Mouse (Mus musculus) forebrain, embryonic 11.5 days (tissue): ENCODE results near the gene Gm49359. TPM values are rescaled to one million over a fixed set of nuclear protein-coding genes. Genes with fewer than 3 reads are reported as not detected.
"Not testable (repeated sequence)": the region's sequence is repeated elsewhere in the genome, so short reads cannot be mapped to it uniquely, and the experiment has no call there.

Source experiments
- ATAC-seq: fragments of 200-750 bp; cut with Nextera tagmentation; replicated peaks from 2 replicates; pipeline ENCODE4 v1.8.0; 2017; ENCODE audit warnings: moderate TSS enrichment; ENCODE audit not compliant: low FRiP score
- DNase-seq: peaks from one replicate; pipeline ENCODE4 v3.0.0-alpha.2; 2017; ENCODE audit warnings: low spot score
- H3K27ac ChIP-seq: fragments of 300-500 bp; sonication (generic); 2 replicates; pipeline ENCODE4 v1.5.1; 2014; ENCODE audit warnings: low read depth, low read length
- H3K27me3 ChIP-seq: fragments of 300-500 bp; sonication (generic); 2 replicates; pipeline ENCODE4 v1.6.1; 2014; ENCODE audit warnings: mild to moderate bottlenecking, low read length, mixed read lengths; ENCODE audit not compliant: control insufficient read depth, insufficient read depth
- H3K36me3 ChIP-seq: fragments of 300-500 bp; sonication (generic); 2 replicates; pipeline ENCODE4 v1.6.1; 2014; ENCODE audit warnings: mild to moderate bottlenecking, low read length, moderate library complexity, mixed read lengths; ENCODE audit not compliant: control insufficient read depth, insufficient read depth
- H3K4me1 ChIP-seq: fragments of 300-500 bp; sonication (generic); replicated peaks from 2 replicates; pipeline ENCODE4 v1.6.1; 2014; ENCODE audit warnings: low read length, mixed read lengths; ENCODE audit not compliant: control insufficient read depth, insufficient read depth
- H3K4me2 ChIP-seq: fragments of 300-500 bp; sonication (generic); 2 replicates; pipeline ENCODE4 v1.6.1; 2014; ENCODE audit warnings: low read depth, mild to moderate bottlenecking, low read length, moderate library complexity, mixed read lengths; ENCODE audit not compliant: severe bottlenecking
- H3K4me3 ChIP-seq: fragments of 300-500 bp; sonication (generic); 2 replicates; pipeline ENCODE4 v1.5.1; 2014; ENCODE audit warnings: low read depth, low read length
- H3K9ac ChIP-seq: fragments of 300-500 bp; sonication (generic); 2 replicates; pipeline ENCODE4 v1.6.1; 2014; ENCODE audit warnings: low read length
- H3K9me3 ChIP-seq: fragments of 300-500 bp; sonication (generic); 2 replicates; pipeline ENCODE4 v1.6.1; 2016; ENCODE audit warnings: low read length, mixed read lengths; ENCODE audit not compliant: control insufficient read depth
- WGBS: fragments of 180-500 bp; shearing (Covaris S2); extraction: QIAGEN DNeasy Blood & Tissue Kit; methylation state at CpG from one replicate; pipeline ENCODE4 v1.1.7; 2014; 5-methylcytosine and 5-hydroxymethylcytosine counted together
- microRNA-seq: library from miRNA; unstranded; fragments of <30 nt; microRNA quantifications from one replicate; pipeline ENCODE4, GENCODE M21; 2016; ENCODE audit not compliant: insufficient number of aligned reads
- polyA plus RNA-seq: library from polyadenylated mRNA; unstranded; fragments of >200 nt; fragmentation: Nextera tagmentation; extraction: Ambion mirVana; gene quantifications from 2 replicates; pipeline ENCODE4 v1.2.1, GENCODE M21; 2014

The Gm49359 gene
- 11.7 and 13.4 TPM in 2 replicates for polyA plus RNA-seq

GRCm38 (mm10) chr13:62466424-62467334, at the start of gene Gm49359:
Gene Gm49359 (minus strand): TSS chr13:62466832.
- WGBS: 2% methylated on average over 28 of the region's 28 CpGs
- H3K36me3 ChIP-seq, H3K27ac ChIP-seq, H3K27me3 ChIP-seq, H3K9me3 ChIP-seq, H3K4me1 ChIP-seq: not testable (repeated sequence)
- Histone ChIP-seq H3K9ac (peak within 1 kb of the TSS; percentile 69), H3K4me2 (peak within 1 kb of the TSS; percentile 32; the same call in 1 of the 2 replicates), H3K4me3 (peak within 1 kb of the TSS; percentile 51)
- DNase-seq (peak; percentile 85), ATAC-seq (peak; percentile 100)

GRCm38 (mm10) chr13:62510641-62511420, 44.2 kb upstream of the Gm49359 start:
- H3K27me3 ChIP-seq, H3K27ac ChIP-seq, H3K4me1 ChIP-seq, H3K36me3 ChIP-seq, H3K9me3 ChIP-seq, H3K4me2 ChIP-seq, H3K4me3 ChIP-seq, H3K9ac ChIP-seq, DNase-seq, ATAC-seq: not testable (repeated sequence)
- 83% methylated on average over 1 of the region's 1 CpGs for WGBS

GRCm38 (mm10) chr13:62472661-62473060, 6.0 kb upstream of the Gm49359 start:
- 97% methylated on average over 8 of the region's 8 CpGs for WGBS
- H3K27me3 ChIP-seq, DNase-seq, H3K36me3 ChIP-seq, H3K9ac ChIP-seq, H3K4me1 ChIP-seq, H3K4me2 ChIP-seq, ATAC-seq, H3K27ac ChIP-seq, H3K9me3 ChIP-seq, H3K4me3 ChIP-seq: not testable (repeated sequence)

- H3K4me2 ChIP-seq, H3K9ac ChIP-seq, H3K4me3 ChIP-seq, H3K4me1 ChIP-seq, H3K27ac ChIP-seq, H3K27me3 ChIP-seq, ATAC-seq, H3K36me3 ChIP-seq, DNase-seq, H3K9me3 ChIP-seq: not testable (repeated sequence)
These were observed 3.3 kb upstream of the Gm49359 start for GRCm38 (mm10) chr13:62469947-62470346.

Small RNA genes within 50 kb of the gene (microRNA-seq; reads per million reads assigned to microRNA genes)
- not detected for gene Gm22256

Other genes starting within 250 kb of the Gm49359 start
- 4.3 and 4.7 TPM in 2 replicates for gene Gm3604, start 83.7 kb downstream of the Gm49359 start, polyA plus RNA-seq
- not detected in 2 replicates for gene Zfp935, start 91.7 kb upstream of the Gm49359 start, polyA plus RNA-seq
- 20.6 and 21.3 TPM in 2 replicates for gene Zfp934, start 104.4 kb upstream of the Gm49359 start, polyA plus RNA-seq
- 15.7 and 18.2 TPM in 2 replicates for gene 6720489N17Rik, start 157.3 kb upstream of the Gm49359 start, polyA plus RNA-seq